Mouse (Mus musculus): ENCODE results near the gene Ms4a4a. TPM values are rescaled to one million over a fixed set of nuclear protein-coding genes. Genes with fewer than 3 reads are reported as not detected.

Ms4a4a gene
- polyA plus RNA-seq, 1 experiment from 2014 or later: 2.1 TPM

Other genes with a start within 250 kb of the Ms4a4a start
- not detected in 2 replicates for gene 1700017D01Rik, start 244.6 kb upstream of the Ms4a4a start, polyA plus RNA-seq (2015; fragmentation: Nextera tagmentation; extraction: Ambion mirVana)
- not detected in 2 replicates for gene 1700025F22Rik, start 210.2 kb upstream of the Ms4a4a start, polyA plus RNA-seq (2015; fragmentation: Nextera tagmentation; extraction: Ambion mirVana)
- gene Ms4a13, start 178.8 kb upstream of the Ms4a4a start, polyA plus RNA-seq (2015; fragmentation: Nextera tagmentation; extraction: Ambion mirVana): not detected in 2 replicates
- not detected in 2 replicates for gene Ms4a12, start 143.1 kb upstream of the Ms4a4a start, polyA plus RNA-seq (2015; fragmentation: Nextera tagmentation; extraction: Ambion mirVana)
- not detected in 2 replicates for gene Ms4a1, start 109.3 kb upstream of the Ms4a4a start, polyA plus RNA-seq (2015; fragmentation: Nextera tagmentation; extraction: Ambion mirVana)
- not detected in 2 replicates for gene Ms4a5, start 91.7 kb upstream of the Ms4a4a start, polyA plus RNA-seq (2015; fragmentation: Nextera tagmentation; extraction: Ambion mirVana)
- 0.08 TPM in 1 of 2 replicates, not detected in the other for gene Ms4a14, start 61.1 kb upstream of the Ms4a4a start, polyA plus RNA-seq (2015; fragmentation: Nextera tagmentation; extraction: Ambion mirVana)
- gene Ms4a7, start 39.4 kb upstream of the Ms4a4a start, polyA plus RNA-seq (2015; fragmentation: Nextera tagmentation; extraction: Ambion mirVana): 3.2 and 3.8 TPM in 2 replicates
- gene Ms4a4c, start 29.2 kb downstream of the Ms4a4a start, polyA plus RNA-seq (2015; fragmentation: Nextera tagmentation; extraction: Ambion mirVana): 0.14 and 0.44 TPM in 2 replicates
- not detected in 2 replicates for gene Ms4a4b, start 68.0 kb downstream of the Ms4a4a start, polyA plus RNA-seq (2015; fragmentation: Nextera tagmentation; extraction: Ambion mirVana)
- gene Ms4a6c, start 93.8 kb downstream of the Ms4a4a start, polyA plus RNA-seq (2015; fragmentation: Nextera tagmentation; extraction: Ambion mirVana): 2.6 and 3.7 TPM in 2 replicates
- not detected in 2 replicates for gene Gm8369, start 110.4 kb downstream of the Ms4a4a start, polyA plus RNA-seq (2015; fragmentation: Nextera tagmentation; extraction: Ambion mirVana)
- gene Ms4a6b, start 141.0 kb downstream of the Ms4a4a start, polyA plus RNA-seq (2015; fragmentation: Nextera tagmentation; extraction: Ambion mirVana): 2.2 and 3.6 TPM in 2 replicates
- gene Ms4a4d, start 161.3 kb downstream of the Ms4a4a start, polyA plus RNA-seq (2015; fragmentation: Nextera tagmentation; extraction: Ambion mirVana): not detected in 2 replicates
- gene Ms4a6d, start 229.3 kb downstream of the Ms4a4a start, polyA plus RNA-seq (2015; fragmentation: Nextera tagmentation; extraction: Ambion mirVana): 2.6 and 2.7 TPM in 2 replicates
- 0.10 and 0.16 TPM in 2 replicates for gene Ms4a2, start 248.2 kb downstream of the Ms4a4a start, polyA plus RNA-seq (2015; fragmentation: Nextera tagmentation; extraction: Ambion mirVana)